Mouse (Mus musculus): ENCODE measurements around the gene 1700123O20Rik. TPM values are rescaled to one million over a fixed set of nuclear protein-coding genes. Genes with fewer than 3 reads are reported as not detected.

Gene 1700123O20Rik
- total RNA-seq (2021) = 10 to 100 TPM; 43.5 to 43.7 TPM
- long read RNA-seq, experiment 1, transcript 1700123O20Rik-201 (2 exons, 1,843 nt) = major isoform, 31 of 33 reads
- long read RNA-seq, experiment 1, partial matches to known transcripts = 0 of 33 reads
- long read RNA-seq, experiment 1, other reads (novel, unspliced or antisense) = 2 of 33 reads
- long read RNA-seq, experiment 2, transcript 1700123O20Rik-201 (2 exons, 1,843 nt) = major isoform, 85 of 97 reads
- long read RNA-seq, experiment 2, partial matches to known transcripts = 6 of 97 reads
- long read RNA-seq, experiment 2, other reads (novel, unspliced or antisense) = 2 of 97 reads

DNA sequence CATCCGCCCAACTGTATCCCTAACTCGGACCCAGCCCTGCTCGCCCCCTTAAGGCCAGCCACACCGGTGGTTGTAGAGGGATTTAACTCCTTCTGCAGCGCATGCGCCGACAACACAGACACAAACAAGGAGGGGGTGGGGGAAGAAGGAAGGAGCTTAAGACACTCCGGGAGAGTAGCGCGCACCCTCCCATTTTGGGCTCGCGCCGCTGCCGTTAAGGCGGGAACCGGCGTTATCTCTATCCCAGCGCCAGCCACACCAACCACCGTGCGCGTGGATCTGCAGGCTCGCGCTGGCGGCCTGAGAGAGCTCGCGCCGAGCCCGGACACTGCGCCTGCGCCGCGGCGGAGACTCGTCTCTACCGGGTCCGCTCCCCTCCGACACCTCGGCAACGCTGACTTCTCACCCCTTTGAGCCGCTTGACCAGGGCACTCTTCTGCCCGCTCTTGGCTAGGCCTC is at the start of gene 1700123O20Rik:
Gene 1700123O20Rik (plus strand): TSS at position 154 of the 459 bp plus-strand sequence.
- DNase-seq (ENCODE audit: low spot score in 2 of 2) = no peak

DNA sequence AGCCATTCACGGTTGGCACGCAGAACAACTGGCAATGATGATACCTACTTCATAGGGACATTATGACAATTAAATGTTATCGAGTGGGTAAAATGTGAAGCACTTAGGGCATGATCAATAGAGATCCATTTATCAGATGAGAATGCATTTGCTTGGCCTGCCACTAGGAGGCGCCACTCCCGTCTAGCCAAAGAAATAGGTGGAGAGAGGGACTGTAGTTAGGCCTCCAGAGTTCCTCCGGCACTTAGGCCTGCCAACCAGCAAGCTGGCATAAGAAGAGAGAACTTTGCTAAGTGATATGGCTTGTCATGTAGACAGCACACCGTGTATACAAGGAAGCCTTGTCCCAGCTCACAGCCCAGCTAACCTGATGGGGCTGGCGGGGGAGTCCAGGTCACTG is 49.1 kb upstream of the 1700123O20Rik start:
- DNase-seq (ENCODE audit: low spot score in 2 of 2) = peak in 1 of 2 experiments; percentile 63

DNA sequence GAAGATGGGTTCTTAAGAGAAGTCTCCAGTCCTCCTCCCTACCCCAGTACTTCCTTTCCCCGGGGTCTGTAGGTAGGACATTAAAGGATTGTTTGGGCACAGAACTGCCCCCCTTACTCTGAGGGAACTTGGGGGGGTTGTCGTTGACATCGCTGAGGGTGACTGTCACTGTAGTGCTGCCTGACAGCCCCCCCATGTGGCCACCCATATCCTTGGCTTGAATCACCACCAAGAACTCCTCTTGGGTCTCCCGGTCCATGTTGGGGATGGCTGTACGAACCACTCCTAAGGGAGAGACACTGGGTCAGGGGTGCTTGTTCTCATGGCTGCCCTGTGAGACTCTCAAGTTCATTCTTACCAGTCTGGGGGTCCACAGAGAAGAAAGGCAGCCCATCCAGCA is 47.8 kb upstream of the 1700123O20Rik start:
- no peak for DNase-seq (ENCODE audit: low spot score in 2 of 2)

DNA sequence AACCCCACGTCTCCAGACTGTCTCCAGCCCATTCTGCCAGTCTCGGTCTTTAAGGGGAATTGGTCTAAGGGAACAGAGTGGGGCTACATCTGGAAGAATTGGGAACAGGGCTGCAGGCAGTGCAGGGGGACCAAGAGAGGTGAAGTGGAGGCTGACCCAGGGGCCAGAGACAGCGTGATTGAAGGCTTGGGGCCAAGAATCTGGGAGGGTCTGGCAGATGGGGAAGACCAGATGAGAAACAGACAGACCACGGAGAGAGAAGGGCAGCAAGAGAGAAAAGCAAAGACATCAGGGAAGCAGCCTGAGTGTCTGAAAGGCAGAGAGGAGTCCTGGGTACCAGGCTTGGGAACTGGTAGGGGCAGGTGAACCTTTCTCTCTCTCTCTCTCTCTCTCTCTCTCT is 45.9 kb upstream of the 1700123O20Rik start:
- no peak for DNase-seq (ENCODE audit: low spot score in 2 of 2)

- DNase-seq (ENCODE audit: low spot score in 2 of 2) = no peak
Observed at GRCm38 (mm10) chr14:54640946-54641304, 45.1 kb upstream of the 1700123O20Rik start, which contains the start of gene Gm17606. Gene Gm17606, plus strand, starts transcription at chr14:54640952.

DNA sequence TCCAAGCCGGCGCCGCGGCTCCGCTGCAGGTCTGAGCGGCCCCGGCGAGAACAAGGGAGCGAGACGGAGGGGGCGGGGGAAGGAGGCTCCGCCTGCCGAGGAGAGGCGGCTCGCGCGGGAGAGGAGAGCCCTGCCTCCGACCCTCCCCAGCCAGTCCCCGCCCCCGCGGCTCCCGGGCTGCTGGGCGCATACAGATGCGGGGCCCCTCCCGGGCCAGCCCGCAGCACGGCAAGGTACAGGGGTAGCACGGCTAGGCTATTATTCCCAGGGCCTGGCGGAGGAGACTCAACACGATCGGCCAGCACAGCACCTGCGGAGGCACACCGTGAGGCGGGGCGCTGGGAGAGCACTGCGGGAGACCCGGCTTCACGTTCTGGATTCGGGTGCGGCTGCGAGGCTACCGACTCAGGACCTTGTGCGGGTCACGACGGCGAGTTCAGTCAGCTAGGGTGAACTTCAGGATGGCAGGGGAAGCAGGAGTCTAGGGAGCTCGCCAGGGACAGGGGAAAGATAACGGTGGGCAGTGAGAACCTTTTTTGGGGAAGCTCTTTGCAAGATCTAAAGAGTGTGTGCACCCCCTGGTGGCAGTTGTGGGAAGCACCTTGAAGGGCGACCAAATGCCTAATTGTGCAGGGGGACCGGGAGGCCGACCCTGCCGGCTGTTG is 44.6 kb upstream of the 1700123O20Rik start, which contains the start of gene Cdh24:
Gene Cdh24 (minus strand): TSS at position 60 of the 665 bp plus-strand sequence.
- DNase-seq (ENCODE audit: low spot score in 2 of 2) = peak; percentile 85 to 86

DNA sequence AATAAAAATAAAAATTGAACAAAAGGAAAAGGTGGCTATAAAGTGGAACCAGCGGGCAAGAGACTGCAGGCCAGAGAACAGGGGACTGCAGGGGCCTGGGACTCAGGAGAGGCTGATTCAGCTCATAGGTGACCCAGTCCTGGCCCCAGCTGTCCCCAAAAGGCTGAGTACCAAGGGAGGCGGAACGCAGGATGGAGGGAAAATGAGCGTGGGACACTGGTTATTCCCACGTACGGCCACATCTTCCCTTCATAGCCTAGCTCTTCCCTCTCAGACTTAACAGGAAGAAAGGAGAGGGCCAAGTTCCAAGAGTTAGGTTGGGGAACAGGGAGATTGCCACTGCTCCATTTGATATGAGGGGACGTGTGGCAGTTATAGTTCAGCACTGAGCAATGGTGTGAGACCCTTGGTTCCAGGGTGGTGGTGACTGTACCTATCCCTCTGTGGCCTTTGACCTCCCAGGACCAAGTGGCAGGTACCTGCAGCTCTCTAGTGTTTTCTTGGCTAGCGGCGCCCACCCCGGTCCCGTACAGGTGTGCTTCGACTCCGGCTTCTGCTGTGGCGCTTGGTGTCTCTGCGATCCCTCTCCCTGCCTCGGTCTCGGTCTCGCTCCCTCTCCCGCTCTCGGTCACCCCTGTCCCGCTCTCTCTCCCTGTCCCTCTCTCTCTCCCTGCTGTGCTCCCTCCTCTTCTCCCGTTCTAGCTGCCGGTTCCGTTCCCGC is 43.6 kb upstream of the 1700123O20Rik start:
- DNase-seq (ENCODE audit: low spot score in 2 of 2) = no peak

- no peak for DNase-seq (ENCODE audit: low spot score in 2 of 2)
Observed at GRCm38 (mm10) chr14:54643011-54643410, 43.0 kb upstream of the 1700123O20Rik start.

GRCm38 (mm10) chr14:54644294-54644693 is 41.7 kb upstream of the 1700123O20Rik start:
- no peak for DNase-seq (ENCODE audit: low spot score in 2 of 2)

DNA sequence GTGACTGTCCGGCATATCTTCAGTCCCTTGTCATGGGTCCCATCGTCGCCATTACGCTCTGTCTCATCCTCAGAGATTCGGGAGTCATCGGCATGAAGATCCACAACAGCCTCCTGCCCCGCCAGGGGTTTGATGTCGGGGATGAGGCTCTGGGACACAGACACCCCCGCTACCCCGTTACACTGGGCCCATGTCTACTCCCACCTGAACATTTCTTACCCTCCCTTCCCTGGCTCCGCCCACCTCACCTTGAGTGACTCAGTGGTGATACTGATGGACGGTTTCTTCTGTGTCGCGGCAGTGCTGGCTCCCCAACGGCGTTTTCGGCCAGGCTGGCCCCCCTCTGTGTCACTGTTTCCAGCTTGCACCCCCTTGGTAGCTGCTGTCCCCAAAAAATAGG is 39.6 kb upstream of the 1700123O20Rik start:
- no peak for DNase-seq (ENCODE audit: low spot score in 2 of 2)

DNA sequence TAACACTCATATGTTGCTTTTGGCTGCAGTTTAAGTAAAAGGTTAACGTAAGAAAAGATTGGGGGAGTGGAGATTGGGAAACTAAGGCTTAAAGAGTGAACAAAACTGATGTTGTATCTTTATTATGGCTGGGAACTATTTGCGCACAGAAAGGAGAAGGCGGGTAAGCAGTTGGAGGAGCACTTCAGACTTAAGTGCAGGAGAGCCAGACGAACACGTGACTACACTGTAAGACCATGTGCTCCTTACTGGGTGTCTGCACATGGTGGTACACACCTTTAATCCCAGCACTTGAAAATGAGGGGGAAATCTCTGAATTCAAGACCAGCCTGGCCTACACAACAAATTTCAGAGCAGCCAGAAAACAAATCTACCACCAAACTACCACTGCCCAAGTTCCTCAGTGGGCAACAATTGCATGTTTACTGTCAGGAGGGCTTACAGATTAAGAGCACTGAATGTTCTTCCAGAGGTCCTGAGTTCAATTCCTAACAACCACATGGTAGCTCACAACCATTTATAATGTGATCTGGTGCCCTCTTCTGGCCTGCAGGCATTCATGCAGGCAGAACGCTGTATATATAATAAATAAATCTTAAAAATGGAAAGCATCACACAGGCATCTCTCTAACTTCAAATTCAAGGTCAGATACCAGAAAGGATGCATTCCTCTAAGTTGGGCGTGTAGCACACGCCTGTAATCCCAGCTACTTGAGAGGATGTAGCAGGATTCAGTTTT is 38.9 kb upstream of the 1700123O20Rik start:
- no peak for DNase-seq (ENCODE audit: low spot score in 2 of 2)

GRCm38 (mm10) chr14:54647900-54648299 is 38.1 kb upstream of the 1700123O20Rik start:
- no peak for DNase-seq (ENCODE audit: low spot score in 2 of 2)

GRCm38 (mm10) chr14:54650621-54651454 is 35.2 kb upstream of the 1700123O20Rik start:
- peak; percentile 73 to 74 for DNase-seq (ENCODE audit: low spot score in 2 of 2)

- DNase-seq (ENCODE audit: low spot score in 2 of 2) = no peak
Observed at GRCm38 (mm10) chr14:54651556-54651955, 34.5 kb upstream of the 1700123O20Rik start.

DNA sequence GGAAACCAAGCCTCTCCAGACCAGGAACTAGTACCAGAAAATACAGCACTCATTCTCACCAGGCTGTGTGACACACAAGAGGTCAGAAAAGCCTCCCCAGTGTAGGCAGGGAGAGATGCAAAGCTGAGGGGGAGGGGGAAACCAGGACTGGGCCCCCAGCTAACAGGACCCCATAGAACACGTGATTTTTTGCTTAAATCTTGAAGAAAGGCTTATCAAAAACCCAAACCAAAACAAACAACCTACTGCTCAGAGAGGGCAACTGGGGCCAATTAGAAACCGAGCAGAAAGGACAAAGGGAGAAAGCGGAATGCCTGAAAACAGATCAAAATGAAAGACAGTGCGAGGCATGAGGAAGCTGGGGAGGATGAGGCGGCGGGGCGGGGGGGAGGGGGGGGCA is 33.2 kb upstream of the 1700123O20Rik start:
- no peak for DNase-seq (ENCODE audit: low spot score in 2 of 2)

DNA sequence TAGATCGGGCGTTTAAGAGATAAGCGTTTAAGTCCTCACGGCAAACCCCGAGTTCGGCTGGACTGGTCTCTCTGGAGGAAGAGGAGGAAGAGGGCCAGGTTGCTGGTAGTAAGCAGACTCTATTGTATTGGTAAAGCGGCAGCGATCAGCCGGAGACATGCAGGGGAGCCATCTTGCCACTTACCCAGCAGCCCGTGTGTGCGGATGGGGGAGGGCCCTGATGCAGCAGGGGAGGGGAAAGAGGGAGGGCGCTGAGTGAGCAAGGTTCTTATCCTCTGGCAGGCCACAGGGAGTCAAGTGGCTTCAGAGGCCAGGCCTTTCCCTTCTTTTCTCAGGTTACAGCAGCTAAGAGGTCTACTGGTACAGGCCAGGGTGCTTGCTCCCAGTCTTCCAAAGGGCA is 32.5 kb upstream of the 1700123O20Rik start:
- DNase-seq (ENCODE audit: low spot score in 2 of 2) = peak; percentile 78 to 80

DNA sequence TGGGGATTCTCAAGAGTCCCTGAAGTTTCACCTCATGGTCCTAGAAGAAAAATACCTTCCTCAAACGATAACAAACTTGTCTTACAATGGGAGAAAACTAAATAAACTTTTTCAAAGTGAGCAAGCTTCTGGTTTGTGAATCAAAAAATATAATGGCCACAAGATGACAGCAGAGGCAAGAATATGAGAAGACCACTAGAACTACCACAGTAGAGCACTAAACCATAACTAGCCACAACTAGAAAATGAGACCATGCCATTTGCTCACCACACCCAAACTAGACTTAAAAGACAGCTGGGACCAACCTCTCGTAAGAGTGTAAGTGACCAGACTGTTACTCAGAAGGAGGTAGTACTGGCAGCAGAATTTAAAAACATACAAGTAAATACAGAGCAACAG is 26.0 kb upstream of the 1700123O20Rik start:
- no peak for DNase-seq (ENCODE audit: low spot score in 2 of 2)

DNA sequence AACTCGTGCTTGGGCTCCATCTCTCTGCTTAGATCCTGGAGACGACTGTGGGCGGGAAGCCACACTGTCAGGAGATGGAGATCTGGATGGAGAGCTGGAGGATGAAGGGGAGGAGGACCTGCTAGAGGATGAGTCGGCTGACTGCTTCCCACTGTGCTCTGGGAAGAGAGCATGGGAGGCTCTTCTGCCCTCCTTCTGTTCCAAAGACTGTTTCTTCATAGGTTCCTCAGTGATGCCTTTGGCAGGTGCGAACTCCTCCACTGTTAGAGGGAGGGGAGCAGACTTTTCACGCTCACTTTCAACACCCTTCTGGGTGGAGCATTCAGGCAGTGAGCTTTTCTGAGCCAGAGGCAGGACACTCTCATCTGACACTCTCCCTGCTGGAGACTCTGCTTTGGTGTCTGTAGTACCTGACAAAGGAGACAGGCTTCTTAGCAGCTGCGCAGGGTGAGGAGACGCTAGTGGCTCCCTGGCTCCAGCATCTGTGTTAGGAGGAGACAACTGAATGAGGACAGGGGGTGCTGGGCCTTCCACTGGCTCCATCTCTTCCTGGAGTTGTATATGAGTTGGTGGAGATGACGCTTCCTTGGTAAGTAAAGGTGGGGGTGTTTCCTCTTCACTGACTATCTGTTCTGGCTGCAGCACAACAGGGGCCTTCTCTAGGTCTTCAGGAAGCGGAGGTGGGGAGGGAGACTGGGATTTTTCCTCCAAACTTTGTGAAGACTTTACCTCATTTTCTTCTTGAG is 21.4 kb upstream of the 1700123O20Rik start:
- DNase-seq (ENCODE audit: low spot score in 2 of 2) = no peak

DNA sequence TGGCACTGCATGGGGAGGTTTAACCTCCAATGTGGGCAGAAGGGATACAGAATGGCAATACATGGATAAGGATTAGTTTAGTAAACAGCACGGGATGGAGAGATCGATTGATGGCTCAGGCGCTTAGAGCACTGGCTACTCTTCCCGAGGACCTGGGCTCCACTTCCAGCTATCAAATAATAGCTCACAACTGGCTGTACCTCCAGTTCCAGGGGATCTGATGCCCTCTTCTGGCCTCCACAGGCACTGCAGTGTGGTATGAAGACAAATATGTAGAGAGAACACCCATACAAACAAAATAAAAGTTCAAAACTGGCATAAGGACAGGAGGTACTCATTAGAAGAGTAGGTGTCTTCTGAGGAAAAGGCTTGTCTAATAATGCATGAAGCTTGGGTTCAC is 16.6 kb upstream of the 1700123O20Rik start:
- DNase-seq (ENCODE audit: low spot score in 2 of 2) = peak; percentile 42 to 55

Data from adrenal gland, adult 18-20 months (tissue).